Mouse (Mus musculus): Measurements from ENCODE around the gene Cd3e.
A peak's percentile ranks its signal among the peaks of the same experiment; 100 is the strongest.

Cd3e gene

DNA sequence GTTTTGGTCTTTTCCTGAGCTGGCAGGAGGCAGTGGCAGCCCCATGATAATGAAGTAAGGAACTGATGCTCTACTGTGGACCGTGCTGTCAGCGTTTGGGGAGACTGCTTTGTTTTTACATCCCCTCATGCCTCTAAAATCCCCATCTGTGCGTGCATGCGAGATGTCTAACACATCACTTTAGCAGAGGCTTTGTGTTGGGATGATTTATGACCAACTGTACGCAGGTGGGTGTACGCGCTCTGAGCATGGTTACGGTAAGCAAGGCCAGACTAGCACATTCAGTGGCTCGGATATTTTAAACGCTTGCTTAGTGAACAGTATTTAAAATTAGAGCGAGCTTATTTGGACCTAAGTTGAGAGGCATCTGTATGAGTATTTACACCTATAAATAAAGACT is 8.6 kb upstream of the Cd3e start:
- no peak for DNase-seq (ENCODE audit: inconsistent ontology term)

GRCm38 (mm10) chr9:45015841-45016240 is 6.4 kb upstream of the Cd3e start:
- no peak for DNase-seq (ENCODE audit: inconsistent ontology term)

GRCm38 (mm10) chr9:45014879-45015278 is 5.5 kb upstream of the Cd3e start:
- DNase-seq (ENCODE audit: inconsistent ontology term), result no peak

GRCm38 (mm10) chr9:45011291-45011690 is 1.9 kb upstream of the Cd3e start:
- no peak for DNase-seq (ENCODE audit: inconsistent ontology term)

GRCm38 (mm10) chr9:45010461-45010860 is 1.0 kb upstream of the Cd3e start:
- no peak for DNase-seq (ENCODE audit: inconsistent ontology term)

- no peak for DNase-seq (ENCODE audit: inconsistent ontology term)
Observed at GRCm38 (mm10) chr9:45008342-45008741, 1.1 kb downstream of the Cd3e start.

- DNase-seq (ENCODE audit: inconsistent ontology term), result no peak
Observed at GRCm38 (mm10) chr9:45007404-45007803, 2.0 kb downstream of the Cd3e start.

DNA sequence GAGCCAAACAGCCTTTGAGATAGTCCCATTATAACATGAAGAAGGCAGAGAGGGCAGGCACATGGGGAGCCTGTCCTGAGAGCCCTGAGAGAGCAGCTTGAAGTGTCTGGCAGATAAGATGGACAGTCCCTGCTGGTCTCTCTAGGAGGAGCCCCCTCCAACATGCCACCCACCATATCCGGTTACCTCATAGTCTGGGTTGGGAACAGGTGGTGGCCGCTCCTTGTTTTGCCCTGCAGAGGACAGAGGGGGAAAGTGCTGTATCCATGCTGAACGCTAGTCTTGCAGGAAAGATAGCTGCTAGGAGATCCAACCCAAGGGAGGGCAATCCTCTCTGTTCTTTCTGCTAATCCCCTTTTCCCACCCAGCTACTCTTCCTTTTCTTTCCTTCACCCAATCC is 9.2 kb downstream of the Cd3e start:
- DNase-seq (ENCODE audit: inconsistent ontology term), result no peak

DNA sequence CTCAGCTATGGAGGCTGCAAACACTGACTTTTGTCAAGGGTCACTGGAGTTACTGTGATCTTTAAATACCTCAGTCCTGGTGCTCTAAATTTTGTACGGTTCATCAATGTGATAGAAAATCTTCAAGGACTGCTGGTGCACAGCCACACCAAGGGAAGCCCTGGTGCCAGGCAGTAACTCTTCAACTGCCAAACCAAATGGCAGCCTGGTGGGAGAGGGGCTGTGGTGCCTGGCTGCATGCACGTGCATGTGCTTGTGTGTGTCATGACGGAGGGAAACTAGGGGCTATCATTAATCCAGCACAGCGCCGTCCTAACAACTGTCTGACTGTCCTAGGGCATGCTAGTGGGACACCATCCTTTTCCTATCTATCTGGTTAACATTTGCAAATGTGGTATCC is 9.7 kb downstream of the Cd3e start:
- no peak for DNase-seq (ENCODE audit: inconsistent ontology term)

GRCm38 (mm10) chr9:44999171-44999570 is 10.3 kb downstream of the Cd3e start:
- peak; percentile 9 for DNase-seq (ENCODE audit: inconsistent ontology term)

GRCm38 (mm10) chr9:44998138-44998537 is 11.3 kb downstream of the Cd3e start:
- no peak for DNase-seq (ENCODE audit: inconsistent ontology term)

DNA sequence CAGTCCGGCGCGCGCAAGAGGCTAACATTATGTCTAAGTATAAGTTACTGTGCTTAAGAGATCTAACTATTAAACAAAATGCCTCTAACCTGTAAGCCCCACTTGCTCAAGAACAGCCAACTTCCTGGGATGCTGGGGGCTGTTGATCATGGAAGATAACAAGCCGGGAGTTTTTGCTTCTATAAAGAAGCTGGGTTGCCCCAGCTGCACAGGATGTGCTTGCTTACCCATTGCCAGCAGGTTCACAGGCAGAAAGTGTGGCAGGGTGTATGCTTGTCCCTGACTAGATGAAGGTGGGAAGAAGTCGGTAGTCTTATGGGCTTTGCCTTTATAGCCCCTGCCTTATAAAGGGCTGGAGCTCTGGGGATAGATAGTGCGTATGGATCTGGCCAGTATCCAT is 12.8 kb downstream of the Cd3e start:
- DNase-seq (ENCODE audit: inconsistent ontology term), result no peak

DNA sequence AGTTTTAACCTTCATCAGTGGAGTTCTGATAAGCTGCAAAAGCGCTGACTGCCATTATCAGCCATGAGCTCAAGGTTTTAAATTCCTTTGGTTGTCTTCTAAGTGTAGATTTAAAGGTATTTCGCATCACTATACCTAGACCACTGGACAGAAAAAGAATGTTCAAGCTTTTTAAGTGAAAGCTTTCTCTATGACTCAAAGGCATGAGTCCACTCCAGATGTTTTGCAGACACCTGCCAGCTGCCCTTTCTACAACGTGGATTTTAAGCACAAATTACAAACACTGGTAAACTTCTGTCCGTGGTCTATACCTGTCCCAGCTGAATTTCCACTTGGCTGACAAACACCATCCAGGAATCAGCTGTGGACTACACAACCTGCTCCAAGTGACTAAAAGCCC is 14.5 kb downstream of the Cd3e start:
- DNase-seq (ENCODE audit: inconsistent ontology term), result no peak

- DNase-seq (ENCODE audit: inconsistent ontology term), result no peak
Observed at GRCm38 (mm10) chr9:44993268-44993667, 16.2 kb downstream of the Cd3e start.

DNA sequence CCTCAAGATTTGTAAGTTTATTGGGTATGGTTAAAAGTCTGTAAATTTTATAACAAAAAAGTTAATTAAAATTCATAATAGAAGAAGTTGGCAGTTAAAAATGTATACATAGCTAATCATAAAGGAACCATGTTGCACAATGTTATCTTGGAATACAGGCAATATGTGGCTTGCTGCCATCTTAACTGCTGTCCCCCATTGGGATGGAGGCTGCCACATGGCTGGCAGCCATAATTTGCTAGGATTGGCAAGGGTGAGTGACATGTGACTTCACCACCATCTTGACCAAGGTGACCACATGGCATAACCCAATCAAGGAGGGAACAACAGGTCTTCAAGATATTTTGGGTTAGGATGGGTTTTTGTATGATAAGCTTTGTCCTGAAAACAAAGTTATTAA is 17.2 kb downstream of the Cd3e start:
- DNase-seq (ENCODE audit: inconsistent ontology term), result no peak

- DNase-seq (ENCODE audit: inconsistent ontology term), result no peak
Observed at GRCm38 (mm10) chr9:44991821-44992220, 17.6 kb downstream of the Cd3e start.

DNA sequence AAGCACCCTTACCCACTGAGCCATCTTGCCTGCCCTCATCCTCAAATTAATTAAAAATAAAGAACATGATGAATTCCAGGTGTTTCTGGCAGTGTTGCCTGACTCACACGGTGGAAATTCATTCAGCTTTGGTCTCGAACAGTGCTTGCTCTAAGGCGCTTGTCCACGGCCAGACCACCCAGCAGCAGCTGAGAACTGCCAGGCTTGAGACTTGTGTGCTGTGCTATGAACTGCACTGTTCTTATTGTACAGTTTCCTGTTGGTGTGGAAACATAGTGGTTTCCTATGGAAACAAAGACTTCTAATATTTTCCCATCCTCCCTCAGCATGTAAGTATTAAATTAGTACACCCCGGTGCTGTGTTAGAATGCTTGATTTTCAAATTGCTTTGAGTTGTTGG is 22.5 kb downstream of the Cd3e start:
- DNase-seq (ENCODE audit: inconsistent ontology term), result no peak

DNA sequence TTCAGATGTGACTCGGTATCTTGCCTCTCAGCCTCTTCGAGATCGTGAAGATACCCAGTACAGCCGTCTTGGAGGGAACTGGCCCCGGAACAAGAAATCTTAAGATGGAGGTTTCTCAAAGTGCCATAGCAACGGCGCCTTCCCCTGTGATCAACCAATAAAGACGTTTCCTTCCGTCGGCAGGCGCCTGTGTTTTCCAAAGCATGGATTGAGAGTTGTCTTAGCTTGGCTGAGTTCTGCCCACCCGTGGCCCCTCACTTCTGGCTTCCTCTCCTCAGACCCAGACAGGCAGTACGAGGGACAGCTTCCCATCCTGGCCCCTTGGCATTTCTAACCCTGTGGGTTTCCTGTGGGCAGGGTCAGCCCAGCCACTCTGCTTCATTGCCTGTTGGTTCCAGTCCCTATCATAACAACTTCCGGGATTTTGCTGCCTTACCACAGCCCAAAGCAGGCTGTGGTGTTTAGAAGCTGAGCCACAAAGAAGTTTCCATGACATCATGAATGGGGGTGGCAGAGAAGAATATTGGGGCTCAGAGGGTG is 23.1 kb downstream of the Cd3e start:
- peak; percentile 1 for DNase-seq (ENCODE audit: inconsistent ontology term)

GRCm38 (mm10) chr9:44985721-44986161 is 23.7 kb downstream of the Cd3e start:
- no peak for DNase-seq (ENCODE audit: inconsistent ontology term)

- DNase-seq (ENCODE audit: inconsistent ontology term), result no peak
Observed at GRCm38 (mm10) chr9:44983001-44983400, 26.4 kb downstream of the Cd3e start.

- DNase-seq (ENCODE audit: inconsistent ontology term), result no peak
Observed at GRCm38 (mm10) chr9:44982531-44982930, 26.9 kb downstream of the Cd3e start.

DNA sequence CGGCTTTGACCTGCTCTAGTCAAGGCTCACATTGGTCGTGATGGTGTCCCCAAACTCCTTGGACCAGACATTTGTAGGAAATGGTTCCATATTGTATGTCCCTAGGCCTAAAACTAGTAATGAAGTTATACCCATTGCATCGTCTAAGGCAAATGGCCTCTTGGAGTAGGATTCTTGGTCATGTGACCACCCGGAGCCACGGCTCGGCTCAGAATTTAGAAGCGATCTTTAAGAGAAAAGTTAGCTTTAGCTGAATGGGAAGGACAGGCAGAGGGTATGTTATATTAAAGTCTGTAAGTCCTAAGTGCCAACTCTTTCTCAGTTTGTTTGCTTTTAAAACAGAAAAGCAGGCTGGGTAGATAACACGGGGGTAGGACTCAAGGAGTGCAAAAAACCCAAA is 27.3 kb downstream of the Cd3e start:
- DNase-seq (ENCODE audit: inconsistent ontology term), result no peak

DNA sequence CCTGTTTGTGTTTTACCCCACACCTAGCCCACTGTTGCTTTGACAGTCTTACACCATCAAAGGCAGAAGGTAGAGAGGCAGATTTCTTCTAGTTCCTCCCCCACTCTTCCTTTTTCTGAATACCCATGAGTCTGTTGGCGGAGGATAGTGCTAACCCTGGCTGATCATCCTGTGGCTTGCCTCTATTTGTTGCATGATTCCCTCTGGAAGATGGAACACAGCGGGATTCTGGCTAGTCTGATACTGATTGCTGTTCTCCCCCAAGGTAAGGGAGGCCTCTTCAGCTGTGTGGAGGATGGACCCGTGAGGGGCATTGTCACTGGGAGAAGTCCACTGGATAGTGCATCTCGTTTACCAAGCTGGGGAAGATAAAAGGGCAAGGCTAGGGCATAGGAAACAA is 27.8 kb downstream of the Cd3e start, which contains the start of gene Cd3d:
Gene Cd3d, plus strand, starts transcription at position 111 of the 400 bp plus-strand sequence.
- DNase-seq (ENCODE audit: inconsistent ontology term), result no peak

DNA sequence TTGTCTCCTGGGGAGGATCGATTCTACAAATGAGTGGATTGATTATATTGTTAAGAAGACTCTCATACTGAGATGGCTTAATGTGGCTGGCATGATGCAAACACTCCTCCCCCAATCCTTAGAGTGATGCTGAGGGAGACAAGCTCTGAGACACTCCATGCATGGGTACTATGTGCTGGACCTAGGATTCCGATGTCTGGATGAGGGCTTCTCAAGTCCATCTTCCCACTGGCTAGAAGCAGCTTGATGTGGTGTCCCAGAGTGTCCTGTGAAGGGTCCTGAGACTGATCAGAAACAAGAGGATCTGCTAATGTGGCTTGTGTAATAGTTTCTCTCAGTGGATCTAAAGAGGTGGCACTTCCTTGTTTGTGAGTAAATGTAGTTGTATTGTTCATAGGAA is 28.3 kb downstream of the Cd3e start:
- DNase-seq (ENCODE audit: inconsistent ontology term), result no peak
